Mouse (Mus musculus) gastrocnemius, postnatal 14 days (tissue): ENCODE data around the gene Magi3. TPM values are rescaled to one million over a fixed set of nuclear protein-coding genes. Genes with fewer than 3 reads are reported as not detected.
A peak's percentile ranks its signal among the peaks of the same experiment; 100 is the strongest.

Source experiments
- DNase-seq: peaks from one replicate; pipeline ENCODE4 v3.0.0; 2021; ENCODE audit warnings: mixed read lengths
- intact Hi-C: fragments of 180-260 bp; cut with DNase I; formaldehyde crosslinking; loops from one replicate; pipeline ENCODE4 v1.15.1; 2025; ENCODE audit warnings: low total_unique reads
- long read RNA-seq, 2 experiments: library from polyadenylated mRNA; stranded (forward); transcript quantifications; one replicate each; pipeline ENCODE4 v2.0.0; 2021
- total RNA-seq, 2 experiments: library from RNA; stranded (reverse); gene quantifications; 2 replicates each; pipeline ENCODE4 v1.2.3; 2021

The Magi3 gene
- total RNA-seq = 1 to 10 TPM; 5.5 to 6.1 TPM
- long read RNA-seq, experiment 1, partial matches to known transcripts = 2 of 5 reads
- long read RNA-seq, experiment 1, other reads (novel, unspliced or antisense) = 0 of 5 reads
- long read RNA-seq, experiment 2, full-length matches to known transcripts = 2 of 3 reads
- long read RNA-seq, experiment 2, partial matches to known transcripts = 1 of 3 reads
- long read RNA-seq, experiment 2, other reads (novel, unspliced or antisense) = 0 of 3 reads

DNA sequence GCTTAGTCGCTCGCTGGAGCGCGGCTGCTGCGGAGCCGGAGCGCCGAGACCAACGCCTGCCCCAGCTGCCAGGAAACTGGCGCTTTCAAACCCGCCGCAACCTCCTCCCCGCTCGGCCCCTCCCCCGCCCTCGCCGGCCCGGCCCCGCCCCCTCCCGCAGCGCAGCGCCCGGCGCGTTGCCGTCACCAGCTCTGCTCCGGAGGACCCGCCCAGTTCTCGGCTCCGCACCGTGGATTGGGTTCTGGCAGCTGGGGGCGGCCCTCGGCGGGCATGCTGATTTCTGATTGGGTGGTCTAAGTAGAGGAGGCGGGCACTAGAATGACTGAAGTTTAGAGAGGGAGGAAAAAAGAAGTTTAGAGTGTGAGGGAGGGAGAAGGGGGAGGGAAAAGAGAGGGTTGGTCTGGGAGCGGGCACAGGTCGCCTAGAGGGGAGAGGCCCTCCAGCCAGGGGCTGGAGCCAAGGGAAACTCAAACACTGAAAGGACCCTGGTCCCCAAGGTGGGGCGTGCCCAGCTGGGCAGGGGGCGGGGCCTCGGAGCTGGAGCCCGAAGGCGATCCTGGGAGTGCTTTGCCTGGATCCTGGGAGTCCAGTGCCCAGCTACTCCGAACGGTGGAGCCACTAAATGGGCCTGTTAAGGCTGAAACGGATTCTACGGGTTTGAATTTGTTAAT lies at the start of gene Magi3:
Magi3 (minus strand) TSS at position 80 of the 671 bp plus-strand sequence.
- DNase-seq = peak; percentile 98
- intact Hi-C loops = loop anchor here (10.0 kb wide), 1 partner anchor 214 kb away; no protein-coding TSS in a partner anchor

DNA sequence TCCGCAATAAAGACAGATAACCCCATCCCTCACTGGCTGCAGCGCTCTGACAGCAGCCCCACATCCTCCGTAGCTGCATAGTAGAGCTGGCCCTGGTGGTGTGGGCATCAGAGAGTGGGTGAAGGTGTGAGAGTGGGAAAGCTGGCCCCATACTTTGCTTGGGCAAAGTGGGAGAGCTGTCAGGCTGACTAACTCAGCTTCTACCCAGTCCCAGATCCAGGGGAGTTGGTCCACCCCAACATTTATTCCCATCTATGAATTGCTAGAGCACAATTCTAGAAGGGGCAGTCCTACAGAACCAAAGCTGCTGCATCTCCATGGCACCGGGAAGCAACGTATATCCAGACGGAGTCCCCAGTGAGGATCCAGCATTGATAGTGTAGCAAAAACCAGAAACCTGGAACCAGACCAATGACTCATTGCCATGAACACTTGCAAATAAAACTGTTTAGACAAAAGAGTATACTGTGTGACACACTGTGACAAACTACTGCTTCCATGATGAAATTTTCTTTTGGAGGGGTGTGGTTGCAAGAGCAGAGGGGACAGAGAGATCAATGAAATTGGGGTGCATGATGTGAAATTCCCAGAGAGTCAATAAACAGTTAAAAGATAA lies 44.5 kb upstream of the Magi3 start:
- DNase-seq = no peak
- intact Hi-C loops = no loop called here

DNA sequence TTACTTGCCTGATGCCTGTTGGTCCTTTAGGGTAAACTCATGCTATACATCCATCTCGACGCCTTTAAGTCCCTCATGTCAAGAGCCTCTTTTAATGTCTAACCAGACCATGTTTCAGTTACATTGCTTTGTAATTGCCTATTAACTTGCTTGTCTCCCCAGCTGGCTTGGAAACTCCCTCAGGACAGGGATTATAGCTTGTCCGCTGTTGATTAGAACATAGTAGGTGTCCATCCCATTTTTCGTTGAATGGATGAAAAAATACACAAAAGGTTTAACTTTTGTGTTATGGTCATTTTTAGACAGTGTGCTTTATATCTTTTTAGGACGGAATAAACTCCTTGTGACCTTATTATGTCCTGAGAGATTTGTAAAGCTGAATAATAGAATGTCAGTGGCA lies 40.0 kb upstream of the Magi3 start:
- intact Hi-C loops = no loop called here
- DNase-seq = no peak

DNA sequence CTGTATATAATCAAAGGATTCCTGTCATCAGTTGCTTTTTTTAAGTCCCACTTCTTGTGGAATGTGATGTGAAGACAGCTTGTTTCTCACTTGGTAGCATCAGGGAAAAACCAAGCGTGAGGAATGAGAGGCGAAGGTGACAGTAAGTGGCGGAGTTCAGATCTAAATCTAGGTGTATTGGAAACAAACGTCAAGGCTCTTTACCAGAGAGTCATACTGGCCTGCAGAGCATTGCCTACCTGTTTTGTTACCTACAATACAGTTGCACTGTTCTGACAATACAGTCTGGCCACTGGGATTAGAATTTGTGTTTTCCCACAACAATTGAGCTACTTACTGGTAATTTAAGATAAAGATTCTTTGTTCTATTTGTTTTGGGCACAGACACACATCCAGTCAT lies 39.0 kb upstream of the Magi3 start:
- intact Hi-C loops = no loop called here
- no peak for DNase-seq

DNA sequence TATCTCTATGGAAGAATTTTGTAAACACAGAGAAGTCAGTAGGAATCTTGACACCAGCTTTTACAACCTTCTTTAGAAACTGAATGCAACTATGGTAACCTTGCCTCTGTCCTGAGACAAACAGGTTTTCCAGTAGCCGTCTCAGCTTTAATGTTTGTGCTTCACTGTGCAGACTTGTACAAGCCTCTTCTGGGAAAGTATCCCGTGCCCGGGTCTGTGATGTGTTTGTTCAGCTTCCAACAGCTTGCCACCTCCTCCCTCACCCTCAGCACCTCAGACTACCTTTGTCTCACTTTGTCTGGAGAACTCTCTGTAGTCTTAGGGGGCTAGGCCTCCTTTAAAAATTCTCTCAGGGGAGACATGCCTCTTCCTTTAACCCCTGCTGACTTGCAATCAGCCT lies 36.9 kb upstream of the Magi3 start:
- intact Hi-C loops = no loop called here
- DNase-seq = no peak

DNA sequence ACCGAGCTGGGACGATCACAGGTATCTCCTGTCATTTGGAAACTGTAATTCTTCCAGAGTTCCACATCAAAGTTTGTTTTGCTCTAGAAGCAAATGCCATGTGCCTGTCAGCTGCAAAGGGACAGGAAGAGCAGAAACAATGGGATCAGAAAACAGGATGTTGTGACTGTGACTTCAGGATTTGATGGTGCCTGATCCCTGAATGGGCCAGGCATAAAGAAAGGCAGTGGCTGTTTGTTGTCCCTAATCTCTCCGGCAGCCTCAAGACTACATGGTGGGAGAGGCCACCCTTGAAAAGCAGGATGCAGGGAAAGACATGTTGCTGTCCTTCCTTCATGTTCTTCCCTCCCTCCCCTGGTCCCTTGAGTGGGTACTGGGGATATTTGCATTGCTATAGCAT lies 33.6 kb upstream of the Magi3 start:
- intact Hi-C loops = no loop called here
- DNase-seq = no peak

DNA sequence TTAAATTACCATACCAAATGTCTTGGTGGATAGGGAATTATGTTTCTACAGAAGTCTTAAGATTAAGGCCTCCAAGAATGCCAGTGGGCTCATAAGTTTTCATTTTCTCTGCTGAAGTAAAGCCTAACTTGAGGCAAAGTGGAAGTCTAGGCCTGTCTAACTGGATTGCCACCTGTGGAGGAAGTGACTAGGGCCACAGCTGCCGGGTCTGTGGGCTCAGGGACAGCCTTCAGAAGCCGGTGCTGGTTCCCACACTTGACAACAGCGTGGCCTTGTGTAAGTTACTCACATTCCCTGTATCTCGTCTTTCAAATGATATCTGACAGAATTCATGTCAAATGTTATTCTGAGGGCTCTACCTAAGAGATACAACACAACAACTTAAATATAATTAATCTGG lies 27.7 kb upstream of the Magi3 start:
- peak; percentile 10 for DNase-seq
- intact Hi-C loops = no loop called here

DNA sequence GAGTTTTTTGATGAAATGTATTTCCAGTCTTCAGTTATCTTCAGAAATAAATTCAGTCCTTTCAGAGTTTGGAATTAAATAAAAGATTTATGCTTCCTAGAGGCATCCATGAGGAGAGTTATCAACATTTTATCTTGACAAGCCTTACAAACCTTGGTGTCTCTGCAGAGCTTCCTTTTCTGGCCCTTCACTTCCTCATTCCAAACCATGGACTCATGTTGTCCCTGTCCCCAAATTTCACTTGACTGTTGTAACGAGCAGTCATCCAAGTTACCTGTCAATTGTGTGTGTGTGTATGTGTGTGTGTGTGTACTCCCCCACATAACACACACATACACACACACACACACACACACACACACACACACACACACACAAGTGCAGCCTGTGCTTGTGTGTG lies 26.9 kb upstream of the Magi3 start:
- intact Hi-C loops = no loop called here
- DNase-seq = no peak

DNA sequence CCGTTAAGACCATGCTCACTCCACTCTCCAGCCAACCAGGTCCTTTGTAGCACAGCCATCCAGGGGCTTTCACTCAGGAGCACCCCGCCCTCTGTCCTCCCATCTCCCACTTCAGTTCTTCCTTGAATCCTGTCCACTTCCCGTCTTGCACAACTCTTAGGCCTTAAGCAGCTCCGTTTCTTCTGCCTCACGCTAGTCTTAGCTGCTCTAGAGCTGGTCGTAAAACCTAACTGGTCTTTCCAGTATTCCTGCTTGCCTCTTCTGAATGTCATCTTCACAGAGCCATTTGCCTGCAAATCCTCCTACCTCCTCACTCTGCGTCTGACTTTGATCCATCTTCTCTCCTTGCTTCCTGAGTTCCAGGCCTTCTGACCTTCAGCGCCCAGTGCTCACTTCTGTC lies 24.2 kb upstream of the Magi3 start:
- intact Hi-C loops = no loop called here
- DNase-seq = no peak

DNA sequence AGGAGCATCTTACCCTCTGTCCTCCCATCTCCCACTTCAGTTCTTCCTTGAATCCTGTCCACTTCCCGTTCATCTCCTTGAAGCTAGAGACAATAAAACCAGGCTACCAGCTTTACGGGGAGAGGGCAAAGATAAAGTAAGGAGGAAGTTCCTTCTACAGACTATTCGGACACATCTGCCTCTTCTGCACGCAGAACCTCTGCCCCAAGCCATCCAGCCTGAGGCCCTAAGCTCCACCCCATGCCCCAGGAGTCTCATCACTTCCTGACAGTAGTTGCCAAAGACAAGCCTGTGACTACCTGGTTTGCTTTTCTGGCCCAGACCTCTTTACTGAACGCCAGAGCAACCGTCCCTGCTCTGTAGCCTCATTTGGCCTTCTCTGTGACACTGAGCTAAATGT lies 23.8 kb upstream of the Magi3 start:
- DNase-seq = no peak
- intact Hi-C loops = no loop called here

DNA sequence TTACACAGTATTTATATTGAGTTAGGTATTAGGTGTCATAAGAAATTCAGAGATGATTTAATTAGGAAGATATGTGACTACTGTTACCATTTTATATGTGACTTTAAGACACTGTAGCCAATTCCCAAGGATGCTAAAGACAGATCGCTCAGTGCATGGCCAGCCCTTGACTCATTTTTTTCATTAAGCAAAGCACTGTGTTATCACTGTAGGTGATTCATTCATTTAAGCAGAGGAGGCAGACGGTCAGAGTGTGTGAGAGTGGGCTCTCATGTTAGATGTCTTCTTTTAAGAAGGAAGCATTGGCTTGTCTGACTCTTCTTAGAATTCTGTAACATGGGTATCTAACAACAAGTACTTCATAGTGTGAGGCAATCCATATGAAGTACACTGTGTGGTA lies 19.6 kb upstream of the Magi3 start:
- no peak for DNase-seq
- intact Hi-C loops = no loop called here

DNA sequence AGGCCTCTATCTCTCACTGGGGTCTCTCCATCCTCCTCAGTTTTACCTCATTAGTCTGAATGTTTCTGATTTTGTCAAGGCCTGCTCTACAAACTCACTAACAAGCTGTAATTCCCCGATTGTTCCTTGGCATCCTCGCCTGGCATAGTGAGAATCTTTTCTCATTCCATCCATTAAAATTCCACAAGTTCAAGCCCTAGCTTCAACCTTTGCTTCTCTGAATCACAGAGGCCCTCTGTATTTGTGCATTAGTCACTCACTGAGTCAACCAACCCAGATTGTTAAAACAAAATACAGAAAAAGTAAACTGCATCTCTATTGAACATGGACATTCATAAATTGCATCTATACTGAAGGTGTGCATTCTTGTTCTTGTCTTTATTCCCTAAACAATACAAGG lies 19.2 kb upstream of the Magi3 start:
- intact Hi-C loops = no loop called here
- DNase-seq = no peak

DNA sequence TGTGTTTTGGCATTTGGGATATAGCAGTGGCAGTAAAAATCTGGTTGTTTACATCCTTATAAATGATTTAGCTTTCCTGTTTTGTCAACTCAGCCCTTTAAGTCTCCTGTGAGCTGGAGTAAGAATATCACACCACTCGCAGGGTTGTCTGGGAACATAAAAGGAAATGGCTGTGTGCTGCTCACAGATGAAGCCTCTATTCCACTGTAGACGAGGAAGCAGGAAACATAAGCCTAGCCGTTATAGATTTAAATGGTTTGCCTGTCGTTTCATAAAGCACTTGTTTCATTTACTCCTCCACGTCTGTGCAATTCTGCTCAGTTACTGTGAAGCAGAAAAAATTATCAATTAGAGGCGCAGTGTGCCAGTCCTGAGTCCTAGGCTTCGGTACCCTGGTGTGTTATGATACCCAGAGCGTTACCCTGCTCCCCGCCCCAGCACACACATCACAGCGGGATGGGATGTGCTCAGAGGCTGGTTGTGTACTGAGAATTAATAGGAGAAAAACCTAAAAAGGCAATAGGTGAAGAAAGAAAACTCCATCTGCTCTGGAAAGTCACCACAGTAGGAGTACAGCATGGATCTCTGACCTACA lies 17.8 kb upstream of the Magi3 start:
- no peak for DNase-seq
- intact Hi-C loops = no loop called here

DNA sequence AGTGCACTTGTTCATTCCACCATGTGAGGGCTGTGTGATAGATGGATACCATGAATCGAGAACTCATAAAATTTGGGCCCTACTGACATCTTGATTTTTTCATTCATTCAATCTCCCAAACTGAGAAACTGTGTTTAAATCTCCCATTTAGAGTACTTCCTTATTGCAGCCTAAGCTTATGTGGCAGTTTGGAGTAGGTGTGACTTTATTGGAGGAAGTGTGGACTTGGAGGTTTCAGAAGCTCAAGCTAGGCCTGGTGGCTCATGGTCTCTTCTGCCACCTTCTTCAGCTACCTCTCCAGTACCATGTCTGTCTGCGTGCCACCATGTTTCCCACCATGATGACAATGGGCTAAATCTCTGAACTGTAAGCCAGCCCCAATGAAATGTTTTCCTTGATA lies 15.9 kb upstream of the Magi3 start:
- intact Hi-C loops = no loop called here
- DNase-seq = no peak

DNA sequence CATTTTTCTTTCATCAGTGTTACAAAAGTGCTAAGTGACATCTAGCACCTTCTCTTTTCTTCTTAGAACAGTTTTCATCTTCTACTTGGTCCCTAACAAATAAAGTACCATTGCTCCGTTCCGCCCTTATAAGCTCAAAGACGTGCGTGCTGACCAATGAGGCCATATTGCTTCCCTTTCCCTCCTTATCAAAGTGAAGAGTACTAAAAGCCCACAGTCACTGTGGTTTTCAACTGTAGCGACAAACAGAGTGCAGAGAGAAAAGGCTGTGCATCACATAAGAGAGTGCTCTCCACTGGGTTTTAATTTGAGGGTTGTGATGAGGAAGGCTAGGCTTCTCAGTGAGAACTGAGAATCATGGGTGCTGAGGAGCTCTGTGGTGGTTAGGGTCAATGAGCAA lies 14.9 kb upstream of the Magi3 start:
- intact Hi-C loops = no loop called here

DNA sequence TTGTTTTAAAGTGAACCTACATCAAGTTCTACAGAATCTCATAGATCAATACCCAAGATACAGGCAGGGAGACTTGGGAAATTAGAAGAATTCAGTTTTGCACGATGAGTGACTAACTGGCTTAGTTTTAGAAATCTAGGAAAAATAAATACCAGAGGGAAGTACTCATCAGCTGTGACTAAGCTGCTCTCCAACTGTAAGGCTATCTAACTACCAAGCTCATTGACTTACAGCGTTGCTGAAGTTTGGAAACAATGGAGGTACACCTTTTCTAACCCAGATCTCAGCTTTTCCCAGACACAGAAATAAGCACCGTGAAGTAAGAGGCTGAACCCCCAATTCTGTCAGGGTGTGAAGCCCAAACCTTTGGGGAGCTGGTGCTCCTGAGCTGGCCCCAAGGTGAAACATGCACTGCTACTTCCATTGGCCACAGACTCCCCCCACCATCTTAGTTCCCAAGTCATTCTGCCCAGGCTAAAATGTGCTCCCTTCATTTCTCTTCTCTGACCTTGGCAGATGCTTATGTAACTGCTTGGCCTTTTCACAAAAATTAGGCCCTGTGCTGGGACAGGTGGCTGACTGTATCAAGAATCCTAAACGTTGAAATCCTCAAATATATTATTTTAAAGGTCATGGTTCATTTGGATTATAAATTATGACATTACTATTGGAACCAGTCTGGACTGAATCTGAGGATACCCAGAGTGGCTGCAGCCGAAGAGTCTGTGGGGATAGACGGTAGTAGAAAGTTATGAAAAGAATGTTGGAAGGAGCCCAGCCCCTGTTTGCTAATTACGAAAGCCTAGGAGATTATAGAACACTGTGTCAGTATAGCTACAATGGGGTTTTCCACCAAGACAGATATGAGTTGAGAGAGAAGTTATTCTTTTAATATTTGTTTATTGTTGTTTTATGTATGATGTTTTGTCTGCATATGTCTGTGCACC lies 13.5 kb upstream of the Magi3 start:
- intact Hi-C loops = no loop called here
- DNase-seq = no peak

More for the DNA sequence above, 14.9 kb upstream of the Magi3 start:
- DNase-seq = no peak

DNA sequence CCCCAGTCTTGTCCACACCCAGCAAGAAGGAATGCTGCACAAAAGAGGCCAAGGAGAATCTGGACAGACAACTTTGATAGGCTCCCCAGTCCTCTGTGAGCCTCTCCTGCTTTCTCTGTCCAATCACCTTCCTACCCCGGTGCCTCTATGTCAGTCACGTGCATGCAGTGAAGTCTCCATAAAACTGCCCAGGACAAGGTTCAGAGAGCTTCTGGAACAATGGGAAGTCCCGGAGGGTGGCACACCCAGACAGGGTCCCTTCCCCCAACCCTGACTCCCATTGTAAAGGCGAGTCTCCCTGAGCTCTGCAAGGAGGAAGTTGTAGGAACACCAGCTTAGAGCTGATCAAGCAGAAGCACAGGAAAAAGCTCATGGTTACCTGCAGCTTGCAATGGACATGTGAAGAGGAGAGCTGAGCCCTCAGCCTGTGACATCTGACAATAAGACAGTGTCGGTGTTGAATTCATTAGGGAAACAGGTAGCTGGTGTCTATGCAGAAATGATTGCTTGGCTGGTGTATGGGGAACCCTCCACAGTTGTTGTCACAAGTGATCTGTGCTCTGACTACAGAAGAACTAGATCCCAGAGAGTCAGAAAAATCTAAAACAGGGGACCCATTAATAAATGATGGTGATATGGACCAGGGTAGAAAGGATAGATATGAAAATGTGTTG lies 7.4 kb upstream of the Magi3 start:
- intact Hi-C loops = loop anchor here (10.0 kb wide), 1 partner anchor 207 kb away; no protein-coding TSS in a partner anchor
- DNase-seq = peak; percentile 10

DNA sequence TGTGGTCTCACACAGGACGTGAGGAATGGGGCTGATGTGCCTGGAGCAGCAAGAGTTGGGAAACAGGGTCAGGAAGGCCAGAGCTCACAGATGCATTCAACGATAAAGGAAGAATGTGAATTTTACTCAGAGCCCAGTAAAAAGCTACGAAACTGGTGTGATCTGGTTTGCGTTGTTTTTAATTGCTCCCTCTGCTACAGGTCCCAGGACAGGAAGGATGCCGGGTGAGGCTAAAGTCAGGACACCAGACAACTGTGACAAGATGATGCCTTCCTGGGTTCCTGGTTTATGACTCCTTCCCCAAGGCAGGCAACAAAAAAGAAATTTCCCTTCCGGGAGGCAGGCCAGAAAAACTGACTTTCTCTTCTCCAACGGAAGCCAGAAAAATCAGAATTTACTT lies 6.6 kb upstream of the Magi3 start:
- intact Hi-C loops = loop anchor here (10.0 kb wide), 1 partner anchor 208 kb away; no protein-coding TSS in a partner anchor
- DNase-seq = peak; percentile 45

DNA sequence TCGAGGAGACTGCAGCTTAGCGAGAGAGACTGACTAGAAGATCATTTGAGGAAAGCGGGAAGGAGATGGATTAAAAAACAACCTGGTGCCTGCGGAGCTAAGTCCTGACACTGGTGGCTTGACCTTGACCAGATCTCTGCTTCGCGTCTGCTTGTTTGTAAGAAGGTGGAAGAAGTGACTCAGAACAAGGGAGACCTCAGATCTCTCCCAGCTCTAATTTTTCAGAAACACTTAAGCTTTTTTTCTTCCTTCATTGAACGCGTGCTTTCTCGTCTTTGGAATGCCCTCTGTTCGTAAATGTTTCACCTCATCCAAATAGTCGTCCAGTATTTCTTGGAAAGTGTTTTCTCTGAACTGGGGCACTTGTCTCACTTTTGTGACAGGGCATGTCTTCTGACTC lies 982 bp upstream of the Magi3 start:
- intact Hi-C loops = loop anchor here (10.0 kb wide), 1 partner anchor 214 kb away; no protein-coding TSS in a partner anchor

More for the DNA sequence above, 982 bp upstream of the Magi3 start:
- DNase-seq = no peak
